Mouse (Mus musculus) forebrain, embryonic 16.5 days (tissue): ENCODE measurements around the gene Hist1h3f. TPM values are rescaled to one million over a fixed set of nuclear protein-coding genes. Genes with fewer than 3 reads are reported as not detected.
"Not testable (repeated sequence)": the region's sequence is repeated elsewhere in the genome, so short reads cannot be mapped to it uniquely, and the experiment has no call there.

ENCODE experiments used
- ATAC-seq: fragments of 200-750 bp; cut with Nextera tagmentation; 2 replicates; pipeline ENCODE4 v1.8.0; 2017; ENCODE audit warnings: mild to moderate bottlenecking, moderate library complexity
- H3K27ac ChIP-seq: fragments of 300-500 bp; sonication (generic); 2 replicates; pipeline ENCODE4 v1.5.1; 2014; ENCODE audit warnings: low read length, control low read depth
- H3K27me3 ChIP-seq: fragments of 300-500 bp; sonication (generic); replicated peaks from 2 replicates; pipeline ENCODE4 v1.6.1; 2014; ENCODE audit warnings: low read length; ENCODE audit not compliant: control insufficient read depth, insufficient read depth
- H3K36me3 ChIP-seq: fragments of 300-500 bp; sonication (generic); 2 replicates; pipeline ENCODE4 v1.6.1; 2014; ENCODE audit not compliant: control insufficient read depth, insufficient read depth
- H3K4me1 ChIP-seq: fragments of 300-500 bp; sonication (generic); replicated peaks from 2 replicates; pipeline ENCODE4 v1.6.1; 2014; ENCODE audit warnings: low read length; ENCODE audit not compliant: control insufficient read depth, insufficient read depth
- H3K4me2 ChIP-seq: fragments of 300-500 bp; sonication (generic); 2 replicates; pipeline ENCODE4 v1.6.1; 2014; ENCODE audit warnings: mild to moderate bottlenecking, low read length, control low read depth
- H3K4me3 ChIP-seq: fragments of 300-500 bp; sonication (generic); replicated peaks from 2 replicates; pipeline ENCODE4 v1.5.1; 2014; ENCODE audit warnings: mild to moderate bottlenecking, low read length, control low read depth
- H3K9ac ChIP-seq: fragments of 300-500 bp; sonication (generic); replicated peaks from 2 replicates; pipeline ENCODE4 v1.6.1; 2014; ENCODE audit warnings: low read depth, low read length, control low read depth
- H3K9me3 ChIP-seq: fragments of 300-500 bp; sonication (generic); 2 replicates; pipeline ENCODE4 v1.6.1; 2016; ENCODE audit warnings: low read length; ENCODE audit not compliant: control insufficient read depth
- WGBS: fragments of 180-500 bp; shearing (Covaris S2); extraction: QIAGEN DNeasy Blood & Tissue Kit; methylation state at CpG from one replicate; pipeline ENCODE4 v1.1.7; 2014; 5-methylcytosine and 5-hydroxymethylcytosine counted together
- polyA plus RNA-seq: library from polyadenylated mRNA; unstranded; fragments of >200 nt; fragmentation: Nextera tagmentation; extraction: Ambion mirVana; gene quantifications from 2 replicates; pipeline ENCODE4 v1.2.1, GENCODE M21; 2015

Hist1h3f gene
- polyA plus RNA-seq, 1 experiment from 2014 or later: 0.30 TPM

DNA sequence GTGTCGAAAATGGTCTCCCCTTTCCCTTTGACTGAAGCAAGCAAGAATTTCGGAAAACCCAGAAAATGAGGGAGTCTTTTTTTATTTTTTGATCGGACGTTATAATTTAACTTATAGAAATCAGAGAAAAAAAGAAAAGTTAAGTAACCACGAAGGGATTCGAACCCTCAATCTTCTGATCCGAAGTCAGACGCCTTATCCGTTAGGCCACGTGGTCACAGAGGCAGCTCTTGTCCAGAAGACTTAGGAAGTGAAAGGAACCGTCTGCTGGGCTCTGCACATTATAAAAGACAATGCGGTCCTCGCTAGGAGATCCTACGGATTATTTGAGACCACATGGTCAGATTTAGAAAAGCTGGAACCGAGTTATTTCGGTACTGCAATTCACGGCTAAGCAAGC is 17.5 kb upstream of the Hist1h3f start:
- H3K4me2 ChIP-seq: peak overlapping the region; percentile 62
- H3K9ac ChIP-seq: peak overlapping the region; percentile 63
- no peaks in the 10 kb centered on the region for H3K9me3 ChIP-seq
- ATAC-seq: peak; percentile 41
- no peaks in the 10 kb centered on the region; the same call in 1 of the 2 replicates for H3K4me1 ChIP-seq
- peak overlapping the region; percentile 86 for H3K27ac ChIP-seq
- no peaks in the 10 kb centered on the region for H3K27me3 ChIP-seq
- under 1% methylated on average over 17 of the region's 17 CpGs for WGBS
- H3K4me3 ChIP-seq: peak overlapping the region; percentile 52
- no peaks in the 10 kb centered on the region for H3K36me3 ChIP-seq

DNA sequence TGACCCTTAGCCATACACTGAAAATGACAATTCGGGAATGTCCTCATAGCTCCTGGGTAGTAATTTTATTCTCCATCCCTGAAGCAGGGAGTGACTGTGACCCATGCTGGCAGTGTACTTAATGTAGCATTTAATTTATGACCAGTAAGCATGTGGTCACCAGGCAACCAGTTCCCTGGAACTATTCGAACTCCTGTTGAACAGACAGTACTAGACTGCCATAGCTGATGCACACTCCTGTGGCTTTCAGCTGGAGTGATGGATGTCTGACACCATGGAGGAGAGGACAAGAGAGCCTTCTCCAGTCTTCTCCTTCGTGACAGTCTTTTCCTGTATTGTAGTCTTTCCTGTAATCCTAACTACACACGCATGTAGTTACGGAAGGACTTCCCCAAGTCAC is 14.8 kb upstream of the Hist1h3f start:
- 86% methylated on average over 5 of the region's 5 CpGs for WGBS
- no peak overlapping the region for H3K27ac ChIP-seq
- peaks cover 15% of the 10 kb centered on the region for H3K4me1 ChIP-seq
- no peaks in the 10 kb centered on the region for H3K36me3 ChIP-seq
- no peak overlapping the region for H3K4me2 ChIP-seq
- ATAC-seq: no peak
- H3K27me3 ChIP-seq: no peaks in the 10 kb centered on the region
- no peak overlapping the region for H3K9ac ChIP-seq
- no peaks in the 10 kb centered on the region for H3K9me3 ChIP-seq
- no peak overlapping the region for H3K4me3 ChIP-seq

DNA sequence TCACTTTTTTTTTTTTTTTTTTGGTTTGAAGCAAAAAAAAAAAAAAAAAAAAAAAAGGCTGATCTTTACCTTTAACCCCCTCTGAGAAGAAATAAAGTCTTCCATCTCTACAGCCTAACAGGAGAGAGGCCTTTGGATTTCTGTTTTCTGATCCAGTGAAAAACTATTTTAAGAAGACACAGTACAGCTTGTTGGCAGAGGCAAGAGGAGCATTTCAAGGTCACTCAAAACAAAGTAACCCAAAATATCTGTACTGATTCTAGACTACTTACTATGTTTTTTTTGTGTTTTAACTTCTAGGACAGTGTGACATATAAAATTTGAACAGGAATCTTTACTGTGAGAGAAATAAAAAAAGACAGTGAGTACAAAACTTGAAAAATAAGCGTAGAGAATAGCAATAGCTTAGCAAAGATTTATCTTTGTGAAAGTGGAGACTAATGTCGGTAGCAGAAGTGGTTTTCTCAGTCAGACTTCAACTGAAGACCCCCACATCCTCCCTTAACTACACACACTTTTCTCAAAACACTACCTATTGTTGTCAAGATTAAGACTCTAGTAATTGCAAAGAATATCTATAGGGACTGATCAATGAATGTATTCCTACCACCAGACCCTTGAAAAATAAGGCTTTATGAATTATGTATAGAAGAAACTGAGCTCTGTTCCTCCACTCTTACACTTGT is 14.2 kb upstream of the Hist1h3f start:
- Histone ChIP-seq H3K9me3 (no peaks in the 10 kb centered on the region), H3K4me1 (peaks cover 21% of the 10 kb centered on the region), H3K36me3 (no peaks in the 10 kb centered on the region), H3K4me2 (peak overlapping the region; percentile 60), H3K27ac (peak overlapping the region; percentile 99), H3K27me3 (no peaks in the 10 kb centered on the region), H3K9ac (peak overlapping the region; percentile 81), H3K4me3 (peak overlapping the region; percentile 67)
- ATAC-seq: no peak
- WGBS: 30% methylated on average over 2 of the region's 2 CpGs

DNA sequence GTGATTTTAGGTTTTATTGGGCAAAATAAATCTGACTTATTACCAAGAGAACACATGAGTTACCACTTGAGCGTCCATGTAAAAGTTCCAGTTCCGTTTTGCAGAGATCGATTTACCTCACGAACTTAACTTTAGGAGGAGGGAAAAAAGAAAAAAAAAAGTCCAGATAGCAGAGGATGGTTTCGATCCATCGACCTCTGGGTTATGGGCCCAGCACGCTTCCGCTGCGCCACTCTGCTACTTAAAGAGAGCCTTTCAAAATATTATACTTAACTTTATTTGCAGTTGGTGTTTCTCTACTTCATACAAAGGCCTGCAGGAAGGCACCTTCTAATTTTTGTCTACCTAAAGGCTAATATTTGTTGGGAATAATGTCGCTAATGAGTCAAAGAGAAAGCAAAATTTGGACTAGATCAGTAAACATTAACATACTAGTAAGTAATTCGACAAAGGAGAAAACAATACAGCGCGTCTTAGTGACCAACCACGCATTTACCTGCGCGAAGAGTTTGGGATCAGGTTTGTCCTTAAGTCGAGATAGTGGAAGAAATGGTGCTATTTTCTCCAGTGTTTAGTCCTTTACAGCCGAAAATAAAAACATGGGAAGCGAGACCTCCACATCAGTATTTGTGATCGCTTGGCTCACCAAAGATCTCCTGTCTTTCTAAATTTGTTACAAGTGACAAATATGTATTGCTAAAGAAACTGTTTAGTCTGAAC is 13.5 kb upstream of the Hist1h3f start:
- no peaks in the 10 kb centered on the region for H3K36me3 ChIP-seq
- no peaks in the 10 kb centered on the region for H3K27me3 ChIP-seq
- ATAC-seq: no peak
- H3K4me3 ChIP-seq: peak overlapping the region; percentile 67
- H3K4me1 ChIP-seq: peaks cover 24% of the 10 kb centered on the region
- H3K9ac ChIP-seq: peak overlapping the region; percentile 81
- no peaks in the 10 kb centered on the region for H3K9me3 ChIP-seq
- H3K27ac ChIP-seq: peak overlapping the region; percentile 99
- under 1% methylated on average over 20 of the region's 20 CpGs for WGBS
- peak overlapping the region; percentile 60 for H3K4me2 ChIP-seq

DNA sequence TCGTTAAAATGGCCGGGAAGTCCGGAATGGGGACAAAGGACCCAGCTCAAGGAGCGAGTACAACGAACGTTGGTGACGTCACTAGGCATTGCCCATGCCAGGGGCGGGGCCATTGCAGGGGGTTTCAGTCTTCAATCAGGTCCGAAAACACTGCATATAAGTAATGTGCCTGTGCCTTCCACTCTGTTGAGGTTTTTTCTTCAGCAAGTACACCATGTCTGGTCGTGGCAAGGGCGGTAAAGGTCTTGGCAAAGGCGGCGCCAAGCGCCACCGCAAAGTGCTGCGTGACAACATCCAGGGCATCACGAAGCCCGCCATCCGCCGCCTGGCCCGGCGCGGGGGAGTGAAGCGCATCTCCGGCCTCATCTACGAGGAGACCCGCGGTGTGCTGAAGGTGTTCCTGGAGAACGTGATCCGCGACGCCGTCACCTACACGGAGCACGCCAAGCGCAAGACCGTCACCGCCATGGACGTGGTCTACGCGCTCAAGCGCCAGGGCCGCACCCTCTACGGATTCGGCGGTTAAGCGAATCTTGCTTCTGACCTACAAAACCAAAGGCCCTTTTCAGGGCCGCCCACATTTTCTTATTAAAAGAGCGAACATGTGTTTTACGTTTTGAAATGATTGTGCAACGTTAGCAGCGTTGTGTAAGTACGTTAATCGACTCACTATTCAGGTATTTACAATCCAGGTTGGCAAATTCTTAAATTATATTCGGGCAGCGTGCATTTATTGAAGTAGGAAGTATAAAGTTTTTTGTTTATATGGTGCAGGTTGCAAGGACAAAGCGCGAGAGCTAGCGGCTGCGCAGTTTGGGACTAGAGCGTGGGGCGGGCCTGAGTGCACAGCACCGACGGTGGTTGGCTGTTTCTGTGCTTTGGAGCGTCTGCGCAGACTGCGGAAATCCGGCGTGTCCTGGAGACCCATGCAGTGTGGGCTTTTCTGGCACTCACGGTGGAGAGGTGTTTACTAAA is 12.7 kb upstream of the Hist1h3f start, which contains the start of gene Hist1h4h:
Hist1h4h (plus strand) TSS at position 150 of the 975 bp plus-strand sequence.
- ATAC-seq: peak; percentile 88
- H3K4me1 ChIP-seq: peaks cover 27% of the 10 kb centered on the region

GRCm38 (mm10) chr13:23532262-23533075 is 11.4 kb upstream of the Hist1h3f start:
- H3K27ac ChIP-seq: peak overlapping the region; percentile 99
- H3K9me3 ChIP-seq: no peaks in the 10 kb centered on the region
- H3K9ac ChIP-seq: peak overlapping the region; percentile 36
- ATAC-seq: no peak
- H3K4me2 ChIP-seq: peak overlapping the region; percentile 78
- H3K4me1 ChIP-seq: peaks cover 36% of the 10 kb centered on the region
- WGBS: 13% methylated on average over 9 of the region's 9 CpGs
- H3K36me3 ChIP-seq: no peaks in the 10 kb centered on the region
- peak overlapping the region; percentile 67 for H3K4me3 ChIP-seq
- no peaks in the 10 kb centered on the region for H3K27me3 ChIP-seq

More for the DNA sequence above, 12.7 kb upstream of the Hist1h3f start, which contains the start of gene Hist1h4h:
- Histone ChIP-seq H3K27ac (peak within 1 kb of the TSS; percentile 99), H3K4me3 (peak within 1 kb of the TSS; percentile 67), H3K4me2 (peak within 1 kb of the TSS; percentile 78), H3K27me3 (no peaks in the 10 kb centered on the region), H3K36me3 (no peaks in the 10 kb centered on the region), H3K9ac (peak within 1 kb of the TSS; percentile 81), H3K9me3 (no peaks in the 10 kb centered on the region)
- 0% methylated on average over 57 of the region's 70 CpGs for WGBS

DNA sequence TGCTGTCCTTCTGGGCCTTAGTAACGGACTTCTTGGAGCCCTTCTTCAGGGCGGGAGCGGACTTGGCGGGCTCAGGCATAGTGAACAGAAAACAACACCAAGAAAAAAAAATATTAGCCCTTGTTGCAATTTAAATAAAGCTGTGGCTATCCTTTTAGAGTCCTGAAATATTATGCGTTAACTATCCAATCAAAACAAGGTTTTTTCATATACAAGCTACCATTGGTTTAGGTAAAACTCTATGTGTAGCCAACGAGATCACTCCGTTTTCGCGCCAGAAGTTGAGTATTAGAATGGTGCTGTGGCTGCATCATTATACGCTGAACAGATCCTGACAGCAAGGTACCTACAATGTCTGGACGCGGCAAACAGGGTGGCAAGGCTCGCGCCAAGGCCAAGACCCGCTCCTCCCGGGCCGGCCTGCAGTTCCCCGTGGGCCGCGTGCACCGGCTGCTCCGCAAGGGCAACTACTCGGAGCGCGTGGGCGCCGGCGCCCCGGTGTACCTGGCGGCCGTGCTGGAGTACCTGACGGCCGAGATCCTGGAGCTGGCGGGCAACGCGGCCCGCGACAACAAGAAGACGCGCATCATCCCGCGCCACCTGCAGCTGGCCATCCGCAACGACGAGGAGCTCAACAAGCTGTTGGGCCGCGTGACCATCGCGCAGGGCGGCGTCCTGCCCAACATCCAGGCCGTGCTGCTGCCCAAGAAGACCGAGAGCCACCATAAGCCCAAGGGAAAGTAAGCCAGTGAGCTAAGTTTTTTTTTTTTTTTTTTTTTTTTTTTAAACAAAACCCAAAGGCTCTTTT is 10.1 kb upstream of the Hist1h3f start, which contains the start of gene Hist1h2af:
Hist1h2af (plus strand) TSS at position 347 of the 808 bp plus-strand sequence.
- H3K9me3 ChIP-seq, H3K36me3 ChIP-seq, H3K27me3 ChIP-seq: not testable (repeated sequence)
- Histone ChIP-seq H3K4me2 (peak within 1 kb of the TSS; percentile 78), H3K27ac (peak within 1 kb of the TSS; percentile 83), H3K4me3 (peak within 1 kb of the TSS; percentile 55), H3K4me1 (peaks cover 36% of the 10 kb centered on the region), H3K9ac (peak within 1 kb of the TSS; percentile 35)
- peak; percentile 30 for ATAC-seq
- 0% methylated on average over 23 of the region's 53 CpGs for WGBS
